Mouse (Mus musculus): ENCODE measurements around the gene Scaf4. TPM values are rescaled to one million over a fixed set of nuclear protein-coding genes. Genes with fewer than 3 reads are reported as not detected.

Scaf4 gene
- total RNA-seq, 1 experiment, result 36.0 TPM

DNA sequence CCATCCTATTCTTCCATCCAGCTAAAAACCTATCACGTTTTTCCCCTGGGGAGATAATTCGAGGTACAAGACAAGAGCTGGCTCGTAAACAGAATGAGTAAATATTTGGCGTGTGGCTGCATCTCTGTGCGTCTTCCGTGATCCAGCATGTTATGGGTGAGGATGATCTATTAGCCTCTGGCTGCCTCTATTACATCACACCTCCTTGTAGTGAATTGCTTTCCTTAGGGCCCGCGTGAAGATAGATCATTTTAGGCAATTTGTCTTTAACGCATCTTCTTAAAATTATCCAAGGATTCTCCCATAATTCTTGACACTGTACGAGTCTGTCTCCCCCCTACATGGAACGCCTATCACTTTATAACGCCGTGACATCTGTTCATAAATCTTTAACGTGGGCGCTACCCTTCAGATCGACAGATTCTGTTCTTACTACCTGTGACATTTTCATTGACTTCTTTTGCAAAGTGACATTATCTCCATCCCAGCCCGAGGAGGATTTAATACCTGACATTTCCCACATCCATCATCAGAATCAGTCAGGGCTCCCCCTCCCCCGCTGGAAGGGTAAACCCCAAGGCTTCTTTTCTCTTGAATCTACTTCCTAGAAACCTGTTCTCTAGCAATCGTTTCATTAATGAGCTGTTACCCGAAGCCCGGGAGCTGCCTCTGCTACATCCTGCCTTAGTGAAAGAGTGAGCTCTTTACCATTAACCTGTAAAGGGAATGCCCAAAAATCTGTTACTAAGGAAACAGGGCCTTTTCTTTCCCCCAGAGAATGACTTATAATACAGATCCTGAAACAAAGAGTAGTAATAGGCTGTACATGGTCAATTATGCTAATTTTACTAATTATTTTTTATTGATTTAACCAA lies 14.4 kb upstream of the Scaf4 start:
- Histone ChIP-seq H3K36me3 (ENCODE audit: control insufficient read depth, insufficient read depth, low read length, poor library complexity, severe bottlenecking) (no peaks in the 10 kb centered on the region), H3K4me3 (ENCODE audit: insufficient read depth in 1 of 2, low read depth in 1 of 2, low read length in 2 of 2, poor library complexity in 1 of 2, severe bottlenecking in 1 of 2) (peak overlapping the region; percentile 1 to 17; a peak in 2 of 4 replicates), H3K9me3 (ENCODE audit: control insufficient read depth, insufficient read depth, low read depth, low read length) (no peaks in the 10 kb centered on the region), H3K9ac (ENCODE audit: insufficient read depth, low read depth, low read length, poor library complexity, severe bottlenecking) (peak overlapping the region; percentile 13; the same call in 1 of the 2 replicates), H3K27ac (ENCODE audit: insufficient read depth, low read depth, low read length, poor library complexity, severe bottlenecking) (peak overlapping the region; percentile 94; the same call in 1 of the 2 replicates), H3K4me1 (ENCODE audit: control insufficient read depth in 2 of 2, insufficient read depth in 2 of 2, low read length in 2 of 2, poor library complexity in 1 of 2) (peaks cover 10 to 11% of the 10 kb centered on the region in 2 experiments; a peak in 3 of 4 replicates)
- no peak for DNase-seq (ENCODE audit: low read depth, low spot score)
- TF ChIP-seq ZNF384 (IDR thresholded peaks at IDR 0.05; ENCODE audit: low read depth, low read length) (no peak), CHD2 (IDR thresholded peaks at IDR 0.05; ENCODE audit: low read depth, low read length) (no peak), MAFK (IDR thresholded peaks at IDR 0.05; ENCODE audit: insufficient read depth, low read depth, low read length) (no peak), ZC3H11A (IDR thresholded peaks at IDR 0.05; ENCODE audit: borderline replicate concordance, low read depth, low read length) (no peak), HCFC1 (IDR thresholded peaks at IDR 0.05; ENCODE audit: borderline replicate concordance, insufficient read depth, low read length) (no peak)
- in situ Hi-C loops (cut with MboI; ENCODE audit: low sequenced_read_pairs in 2 of 2, unreplicated experiment in 2 of 2), result no loop called here

DNA sequence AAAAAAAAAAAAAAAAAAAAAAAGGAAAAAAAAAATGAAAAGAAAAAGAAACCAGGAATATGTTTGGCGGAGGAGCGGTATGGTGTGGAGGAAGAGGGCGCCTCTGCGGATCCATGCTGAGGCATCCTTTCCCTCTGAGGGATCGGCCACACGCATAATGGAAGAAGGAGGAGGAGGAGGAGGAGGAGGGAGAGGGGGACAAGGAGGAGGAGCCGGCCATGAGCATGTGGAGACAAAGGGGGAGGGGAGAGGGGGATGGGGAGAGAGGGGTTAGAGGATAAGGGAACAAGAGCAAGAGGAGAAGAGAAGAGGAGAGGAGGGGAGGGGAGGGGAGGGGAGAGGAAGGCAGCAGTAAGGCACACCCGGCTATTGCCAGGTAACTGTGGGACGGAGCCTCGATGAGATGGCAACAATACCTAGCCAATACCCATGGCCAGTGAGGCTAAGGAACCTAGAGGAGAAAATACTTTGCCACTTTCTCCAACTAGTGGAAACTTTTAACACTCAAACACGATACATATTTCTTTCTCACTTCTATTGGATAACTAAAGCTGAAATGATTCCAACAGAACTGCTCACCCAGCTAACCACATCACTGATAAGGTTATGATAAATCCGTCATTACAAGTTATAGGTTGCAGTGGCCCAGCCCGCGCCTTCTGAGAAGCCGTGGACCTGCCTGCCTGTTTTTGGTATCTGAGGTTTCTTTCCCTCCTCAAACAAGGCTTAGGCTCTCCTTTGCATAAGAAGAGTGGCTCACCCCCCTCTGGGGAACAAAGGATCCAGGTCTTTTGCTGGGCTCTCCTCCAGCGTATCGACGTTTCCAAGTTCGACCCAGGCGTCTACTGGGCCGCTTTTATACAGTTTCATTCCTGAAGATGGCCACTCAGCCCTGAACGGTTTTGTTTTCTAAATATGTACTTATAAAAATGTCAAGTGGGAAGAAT lies 13.4 kb upstream of the Scaf4 start:
- Histone ChIP-seq H3K4me1 (ENCODE audit: control insufficient read depth in 2 of 2, insufficient read depth in 2 of 2, low read length in 2 of 2, poor library complexity in 1 of 2) (peaks cover 5 to 11% of the 10 kb centered on the region in 2 experiments; a peak in 3 of 4 replicates), H3K9ac (ENCODE audit: insufficient read depth, low read depth, low read length, poor library complexity, severe bottlenecking) (peak overlapping the region; percentile 40; the same call in 1 of the 2 replicates), H3K4me3 (ENCODE audit: insufficient read depth in 1 of 2, low read depth in 1 of 2, low read length in 2 of 2, poor library complexity in 1 of 2, severe bottlenecking in 1 of 2) (peak overlapping the region; percentile 1 to 17; a peak in 3 of 4 replicates), H3K36me3 (ENCODE audit: control insufficient read depth, insufficient read depth, low read length, poor library complexity, severe bottlenecking) (no peaks in the 10 kb centered on the region), H3K9me3 (ENCODE audit: control insufficient read depth, insufficient read depth, low read depth, low read length) (no peaks in the 10 kb centered on the region), H3K27ac (ENCODE audit: insufficient read depth, low read depth, low read length, poor library complexity, severe bottlenecking) (peak overlapping the region; percentile 94)
- in situ Hi-C loops (cut with MboI; ENCODE audit: low sequenced_read_pairs in 2 of 2, unreplicated experiment in 2 of 2), result no loop called here
- peak; percentile 62 for DNase-seq (ENCODE audit: low read depth, low spot score)
- no peak for TF ChIP-seq CHD2 (IDR thresholded peaks at IDR 0.05; ENCODE audit: low read depth, low read length)
- peak; percentile 65; the same call in 1 of the 2 replicates for TF ChIP-seq ZNF384 (IDR thresholded peaks at IDR 0.05; ENCODE audit: low read depth, low read length)

DNA sequence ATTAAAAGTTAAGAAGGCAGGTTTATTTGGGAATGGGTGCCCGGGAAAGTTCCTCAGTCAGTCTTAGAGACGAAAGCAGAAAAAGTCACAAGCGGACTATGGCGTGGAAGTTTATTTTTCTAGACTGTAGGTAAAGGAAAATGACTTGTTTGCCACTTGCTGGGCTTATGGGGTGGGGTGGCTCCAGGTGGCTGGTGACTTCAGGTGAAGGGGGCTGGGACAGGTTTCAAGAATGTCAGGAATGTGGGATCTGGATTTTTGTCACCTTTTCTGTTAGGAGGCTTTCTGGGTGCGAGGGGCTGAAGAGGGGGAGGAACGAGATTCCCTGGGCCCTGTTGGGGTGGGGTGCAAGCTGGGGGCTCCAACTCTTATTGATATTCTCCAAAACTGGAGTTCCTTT lies 7.4 kb upstream of the Scaf4 start:
- TF ChIP-seq MAFK (IDR thresholded peaks at IDR 0.05; ENCODE audit: insufficient read depth, low read depth, low read length), result no peak
- no peak for TF ChIP-seq HCFC1 (IDR thresholded peaks at IDR 0.05; ENCODE audit: borderline replicate concordance, insufficient read depth, low read length)
- no peak for TF ChIP-seq ZC3H11A (IDR thresholded peaks at IDR 0.05; ENCODE audit: borderline replicate concordance, low read depth, low read length)
- TF ChIP-seq ZNF384 (IDR thresholded peaks at IDR 0.05; ENCODE audit: low read depth, low read length), result no peak
- no peak for TF ChIP-seq CHD2 (IDR thresholded peaks at IDR 0.05; ENCODE audit: low read depth, low read length)
- no peaks in the 10 kb centered on the region for H3K9me3 ChIP-seq (ENCODE audit: control insufficient read depth, insufficient read depth, low read depth, low read length)
- no peak overlapping the region for H3K9ac ChIP-seq (ENCODE audit: insufficient read depth, low read depth, low read length, poor library complexity, severe bottlenecking)
- H3K27ac ChIP-seq (ENCODE audit: insufficient read depth, low read depth, low read length, poor library complexity, severe bottlenecking), result no peak overlapping the region; the same call in 1 of the 2 replicates
- H3K36me3 ChIP-seq (ENCODE audit: control insufficient read depth, insufficient read depth, low read length, poor library complexity, severe bottlenecking), result no peaks in the 10 kb centered on the region
- DNase-seq (ENCODE audit: low read depth, low spot score), result no peak
- no peak overlapping the region for H3K4me3 ChIP-seq (ENCODE audit: insufficient read depth in 1 of 2, low read depth in 1 of 2, low read length in 2 of 2, poor library complexity in 1 of 2, severe bottlenecking in 1 of 2)
- in situ Hi-C loops (cut with MboI; ENCODE audit: low sequenced_read_pairs in 2 of 2, unreplicated experiment in 2 of 2), result no loop called here
- H3K4me1 ChIP-seq (ENCODE audit: control insufficient read depth in 2 of 2, insufficient read depth in 2 of 2, low read length in 2 of 2, poor library complexity in 1 of 2), result peaks cover 5 to 9% of the 10 kb centered on the region in 2 experiments; a peak in 3 of 4 replicates

DNA sequence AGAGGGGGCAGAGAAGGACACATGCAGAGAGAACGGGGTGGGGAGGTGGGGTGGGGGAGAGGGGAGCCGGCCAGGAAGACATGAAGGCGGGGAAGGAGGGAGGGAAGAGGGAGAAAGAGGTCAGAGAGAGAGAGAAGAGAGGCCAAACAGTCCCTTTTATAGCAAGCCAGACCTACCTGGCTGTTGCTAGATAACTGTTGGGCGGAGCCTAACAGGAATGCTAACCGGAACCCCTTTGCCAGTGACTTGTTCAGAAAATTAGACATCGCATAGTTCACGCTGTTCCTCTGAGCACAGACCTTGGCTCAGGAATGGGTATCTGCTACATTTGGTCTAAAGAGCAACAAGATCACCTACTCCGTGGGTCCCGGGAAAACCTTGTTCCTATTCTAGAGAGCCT lies 6.7 kb upstream of the Scaf4 start:
- DNase-seq (ENCODE audit: low read depth, low spot score), result no peak
- peak overlapping the region; percentile 64 for H3K9ac ChIP-seq (ENCODE audit: insufficient read depth, low read depth, low read length, poor library complexity, severe bottlenecking)

More for the DNA sequence above, 6.7 kb upstream of the Scaf4 start:
- in situ Hi-C loops (cut with MboI; ENCODE audit: low sequenced_read_pairs in 2 of 2, unreplicated experiment in 2 of 2), result no loop called here
- Histone ChIP-seq H3K36me3 (ENCODE audit: control insufficient read depth, insufficient read depth, low read length, poor library complexity, severe bottlenecking) (no peaks in the 10 kb centered on the region), H3K4me1 (ENCODE audit: control insufficient read depth in 2 of 2, insufficient read depth in 2 of 2, low read length in 2 of 2, poor library complexity in 1 of 2) (peaks cover 5 to 9% of the 10 kb centered on the region in 2 experiments; a peak in 3 of 4 replicates), H3K9me3 (ENCODE audit: control insufficient read depth, insufficient read depth, low read depth, low read length) (no peaks in the 10 kb centered on the region), H3K4me3 (ENCODE audit: insufficient read depth in 1 of 2, low read depth in 1 of 2, low read length in 2 of 2, poor library complexity in 1 of 2, severe bottlenecking in 1 of 2) (peak overlapping the region; percentile 19 to 39; a peak in 1 of 4 replicates), H3K27ac (ENCODE audit: insufficient read depth, low read depth, low read length, poor library complexity, severe bottlenecking) (peak overlapping the region; percentile 65)
- TF ChIP-seq MAFK (IDR thresholded peaks at IDR 0.05; ENCODE audit: insufficient read depth, low read depth, low read length) (no peak), ZC3H11A (IDR thresholded peaks at IDR 0.05; ENCODE audit: borderline replicate concordance, low read depth, low read length) (no peak), ZNF384 (IDR thresholded peaks at IDR 0.05; ENCODE audit: low read depth, low read length) (no peak), HCFC1 (IDR thresholded peaks at IDR 0.05; ENCODE audit: borderline replicate concordance, insufficient read depth, low read length) (no peak), CHD2 (IDR thresholded peaks at IDR 0.05; ENCODE audit: low read depth, low read length) (no peak)

Data from ES-E14 (cell line).